Mouse (Mus musculus) neural tube, embryonic 14.5 days (tissue): ENCODE data around the gene Uhrf1bp1l. TPM values are rescaled to one million over a fixed set of nuclear protein-coding genes. Genes with fewer than 3 reads are reported as not detected.

Experiments
- ATAC-seq: fragments of 200-750 bp; cut with Nextera tagmentation; 2 replicates; pipeline ENCODE4 v1.8.0; 2017; ENCODE audit warnings: low read depth, mild to moderate bottlenecking, moderate TSS enrichment, moderate library complexity
- H3K27ac ChIP-seq: fragments of 300-500 bp; sonication (generic); 2 replicates; pipeline ENCODE4 v1.5.1; 2014; ENCODE audit warnings: low read depth, mild to moderate bottlenecking, control low read depth, low read length, moderate library complexity, mixed read lengths
- H3K27me3 ChIP-seq: fragments of 300-500 bp; sonication (generic); 2 replicates; pipeline ENCODE4 v1.6.1; 2014; ENCODE audit warnings: low read length; ENCODE audit not compliant: control insufficient read depth, insufficient read depth
- H3K36me3 ChIP-seq: fragments of 300-500 bp; sonication (generic); 2 replicates; pipeline ENCODE4 v1.6.1; 2014; ENCODE audit warnings: low read length, mixed read lengths; ENCODE audit not compliant: control insufficient read depth, insufficient read depth
- H3K4me1 ChIP-seq: fragments of 300-500 bp; sonication (generic); 2 replicates; pipeline ENCODE4 v1.6.1; 2014; ENCODE audit warnings: low read length; ENCODE audit not compliant: control insufficient read depth, insufficient read depth
- H3K4me2 ChIP-seq: fragments of 300-500 bp; sonication (generic); 2 replicates; pipeline ENCODE4 v1.6.1; 2014; ENCODE audit warnings: mild to moderate bottlenecking, low read depth, low read length, control low read depth
- H3K4me3 ChIP-seq: fragments of 300-500 bp; sonication (generic); 2 replicates; pipeline ENCODE4 v1.5.1; 2014; ENCODE audit warnings: low read depth, low read length, control low read depth, mixed read lengths
- H3K9ac ChIP-seq: fragments of 300-500 bp; sonication (generic); replicated peaks from 2 replicates; pipeline ENCODE4 v1.6.1; 2014; ENCODE audit warnings: low read depth, mild to moderate bottlenecking, control low read depth, low read length, mixed read lengths
- H3K9me3 ChIP-seq: fragments of 300-500 bp; sonication (generic); 2 replicates; pipeline ENCODE4 v1.6.1; 2016; ENCODE audit warnings: low read length; ENCODE audit not compliant: control insufficient read depth
- WGBS: fragments of 180-500 bp; shearing (Covaris S2); extraction: QIAGEN DNeasy Blood & Tissue Kit; methylation state at CpG from one replicate; pipeline ENCODE4 v1.1.7; 2014; 5-methylcytosine and 5-hydroxymethylcytosine counted together
- polyA plus RNA-seq: library from polyadenylated mRNA; unstranded; fragments of >200 nt; fragmentation: Nextera tagmentation; extraction: Ambion mirVana; gene quantifications from 2 replicates; pipeline ENCODE4 v1.2.1, GENCODE M21; 2014

Uhrf1bp1l gene
- polyA plus RNA-seq, 1 experiment from 2014 or later: 42.7 TPM

- Histone ChIP-seq H3K9me3 (no peaks in the 10 kb centered on the region), H3K4me3 (no peak overlapping the region), H3K27ac (no peak overlapping the region), H3K4me1 (no peaks in the 10 kb centered on the region), H3K36me3 (no peaks in the 10 kb centered on the region), H3K4me2 (no peak overlapping the region), H3K27me3 (no peaks in the 10 kb centered on the region), H3K9ac (no peak overlapping the region)
- no peak for ATAC-seq
- WGBS: 91% methylated on average over 4 of the region's 4 CpGs
Measured at GRCm38 (mm10) chr10:89791870-89792269, 47.1 kb downstream of the Uhrf1bp1l start.

GRCm38 (mm10) chr10:89794121-89794520 is 49.3 kb downstream of the Uhrf1bp1l start:
- no peak overlapping the region for H3K4me2 ChIP-seq
- H3K4me1 ChIP-seq: no peaks in the 10 kb centered on the region
- no peak for ATAC-seq
- no peak overlapping the region for H3K27ac ChIP-seq
- H3K36me3 ChIP-seq: no peaks in the 10 kb centered on the region
- no peaks in the 10 kb centered on the region for H3K9me3 ChIP-seq
- WGBS: 93% methylated on average over 6 of the region's 6 CpGs
- H3K27me3 ChIP-seq: no peaks in the 10 kb centered on the region
- H3K9ac ChIP-seq: no peak overlapping the region
- no peak overlapping the region for H3K4me3 ChIP-seq

GRCm38 (mm10) chr10:89819146-89819545 is 74.4 kb downstream of the Uhrf1bp1l start:
- H3K27me3 ChIP-seq: no peaks in the 10 kb centered on the region
- peaks cover 15% of the 10 kb centered on the region; the same call in 1 of the 2 replicates for H3K36me3 ChIP-seq
- no peak overlapping the region for H3K9ac ChIP-seq
- ATAC-seq: no peak
- no peaks in the 10 kb centered on the region for H3K9me3 ChIP-seq
- H3K4me2 ChIP-seq: no peak overlapping the region
- 89% methylated on average over 4 of the region's 4 CpGs for WGBS
- H3K27ac ChIP-seq: no peak overlapping the region
- no peak overlapping the region for H3K4me3 ChIP-seq
- H3K4me1 ChIP-seq: no peaks in the 10 kb centered on the region

- H3K27me3 ChIP-seq: no peaks in the 10 kb centered on the region
- WGBS: 55% methylated on average over 2 of the region's 2 CpGs
- no peak overlapping the region for H3K27ac ChIP-seq
- no peaks in the 10 kb centered on the region for H3K4me1 ChIP-seq
- no peak for ATAC-seq
- no peak overlapping the region for H3K9ac ChIP-seq
- H3K4me2 ChIP-seq: no peak overlapping the region
- H3K9me3 ChIP-seq: no peaks in the 10 kb centered on the region
- no peaks in the 10 kb centered on the region for H3K36me3 ChIP-seq
- no peak overlapping the region for H3K4me3 ChIP-seq
Measured at GRCm38 (mm10) chr10:89823906-89824305, 79.1 kb downstream of the Uhrf1bp1l start.

GRCm38 (mm10) chr10:89826896-89827295 is 82.1 kb downstream of the Uhrf1bp1l start:
- Histone ChIP-seq H3K4me3 (no peak overlapping the region), H3K27ac (no peak overlapping the region), H3K27me3 (no peaks in the 10 kb centered on the region), H3K4me2 (no peak overlapping the region), H3K9me3 (no peaks in the 10 kb centered on the region), H3K36me3 (no peaks in the 10 kb centered on the region), H3K4me1 (no peaks in the 10 kb centered on the region), H3K9ac (no peak overlapping the region)
- ATAC-seq: no peak
- WGBS: 76% methylated on average over 3 of the region's 3 CpGs

- H3K4me1 ChIP-seq: no peaks in the 10 kb centered on the region
- H3K9me3 ChIP-seq: no peaks in the 10 kb centered on the region
- H3K27me3 ChIP-seq: no peaks in the 10 kb centered on the region
- H3K4me2 ChIP-seq: no peak overlapping the region
- H3K27ac ChIP-seq: no peak overlapping the region
- ATAC-seq: no peak
- H3K4me3 ChIP-seq: no peak overlapping the region
- WGBS: 82% methylated on average over 4 of the region's 4 CpGs
- no peak overlapping the region for H3K9ac ChIP-seq
- no peaks in the 10 kb centered on the region for H3K36me3 ChIP-seq
Measured at GRCm38 (mm10) chr10:89832334-89832733, 87.5 kb downstream of the Uhrf1bp1l start.

- Histone ChIP-seq H3K4me2 (no peak overlapping the region), H3K27ac (no peak overlapping the region), H3K9me3 (no peaks in the 10 kb centered on the region), H3K9ac (no peak overlapping the region), H3K4me1 (no peaks in the 10 kb centered on the region), H3K4me3 (no peak overlapping the region), H3K36me3 (no peaks in the 10 kb centered on the region), H3K27me3 (no peaks in the 10 kb centered on the region)
- no peak for ATAC-seq
- WGBS: 87% methylated on average over 10 of the region's 10 CpGs
Measured at GRCm38 (mm10) chr10:89833166-89833565, 88.4 kb downstream of the Uhrf1bp1l start.

GRCm38 (mm10) chr10:89837476-89837875 is 92.7 kb downstream of the Uhrf1bp1l start:
- H3K9ac ChIP-seq: no peak overlapping the region
- no peak overlapping the region for H3K27ac ChIP-seq
- H3K4me1 ChIP-seq: no peaks in the 10 kb centered on the region
- no peaks in the 10 kb centered on the region for H3K27me3 ChIP-seq
- whole genome bisulfite sequencing: 49% methylated on average over 3 of the region's 3 CpGs
- H3K9me3 ChIP-seq: no peaks in the 10 kb centered on the region
- no peak for ATAC-seq
- H3K4me3 ChIP-seq: no peak overlapping the region
- no peak overlapping the region for H3K4me2 ChIP-seq
- H3K36me3 ChIP-seq: no peaks in the 10 kb centered on the region

- Histone ChIP-seq H3K4me2 (no peak overlapping the region), H3K9me3 (no peaks in the 10 kb centered on the region), H3K36me3 (no peaks in the 10 kb centered on the region), H3K27me3 (no peaks in the 10 kb centered on the region), H3K4me1 (no peaks in the 10 kb centered on the region), H3K9ac (no peak overlapping the region), H3K27ac (no peak overlapping the region), H3K4me3 (no peak overlapping the region)
- ATAC-seq: no peak
- 88% methylated on average over 3 of the region's 3 CpGs for WGBS
Measured at GRCm38 (mm10) chr10:89838834-89839233, 94.0 kb downstream of the Uhrf1bp1l start.

GRCm38 (mm10) chr10:89850951-89851350 is 106.2 kb downstream of the Uhrf1bp1l start:
- ATAC-seq: no peak
- 96% methylated on average over 6 of the region's 6 CpGs for WGBS
- Histone ChIP-seq H3K4me3 (no peak overlapping the region), H3K9ac (no peak overlapping the region), H3K4me2 (no peak overlapping the region), H3K36me3 (no peaks in the 10 kb centered on the region), H3K27me3 (no peaks in the 10 kb centered on the region), H3K27ac (no peak overlapping the region), H3K9me3 (no peaks in the 10 kb centered on the region), H3K4me1 (no peaks in the 10 kb centered on the region)
